Mouse (Mus musculus): Measurements from ENCODE around the gene Bckdha. TPM values are rescaled to one million over a fixed set of nuclear protein-coding genes. Genes with fewer than 3 reads are reported as not detected.

The Bckdha gene
- total and polyA plus RNA-seq, 3 experiments, result 6.0 to 44.1 (median 20.4) TPM

DNA sequence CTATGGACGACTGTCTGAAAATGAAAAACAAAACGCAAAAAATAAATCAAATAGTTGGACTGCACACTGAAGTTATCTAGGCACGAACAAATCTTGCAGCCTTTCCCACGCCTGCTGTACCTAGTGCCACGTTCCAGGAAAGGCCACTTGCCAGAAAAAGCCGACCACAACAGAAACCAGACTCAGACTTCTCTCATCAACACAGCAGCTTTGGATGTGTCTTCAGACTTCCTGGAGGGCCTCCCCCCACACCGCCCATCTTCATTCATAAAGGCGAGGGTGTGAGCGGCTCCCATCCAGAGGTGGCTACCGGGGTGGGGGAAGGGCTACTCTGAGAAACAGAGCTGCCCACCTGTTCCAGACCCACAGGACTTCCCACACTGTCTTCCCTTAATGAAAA, 14.6 kb downstream of the Bckdha start:
- Histone ChIP-seq H3K4me1 (ENCODE audit: insufficient read depth, low read depth, low read length) (peaks cover 17% of the 10 kb centered on the region), H3K9me3 (replicated peaks) (peaks cover 8% of the 10 kb centered on the region), H3K36me3 (replicated peaks) (peaks cover 46% of the 10 kb centered on the region), H3K27me3 (ENCODE audit: insufficient read depth, low read length) (no peaks in the 10 kb centered on the region), H3K4me3 (ENCODE audit: low read depth, low read length) (no peak overlapping the region)
- no peak for DNase-seq (ENCODE audit: low spot score)
- TF ChIP-seq CTCF (IDR thresholded peaks at IDR 0.05; ENCODE audit: low read depth, low read length) (no peak), GATA2 (IDR thresholded peaks at IDR 0.05; ENCODE audit: borderline replicate concordance, low read depth, low read length) (no peak), POLR2AphosphoS5 (IDR thresholded peaks at IDR 0.05; ENCODE audit: insufficient replicate concordance, low read depth, low read length) (no peak), TAL1 (conservative IDR thresholded peaks at IDR 0.05; ENCODE audit: low read depth, low read length) (no peak), GATA1 (IDR thresholded peaks at IDR 0.05; ENCODE audit: borderline replicate concordance, low read length) (no peak)
- no peak for ATAC-seq (ENCODE audit: extremely low read depth, insufficient number of reproducible peaks, low FRiP score, poor library complexity, severe bottlenecking)

DNA sequence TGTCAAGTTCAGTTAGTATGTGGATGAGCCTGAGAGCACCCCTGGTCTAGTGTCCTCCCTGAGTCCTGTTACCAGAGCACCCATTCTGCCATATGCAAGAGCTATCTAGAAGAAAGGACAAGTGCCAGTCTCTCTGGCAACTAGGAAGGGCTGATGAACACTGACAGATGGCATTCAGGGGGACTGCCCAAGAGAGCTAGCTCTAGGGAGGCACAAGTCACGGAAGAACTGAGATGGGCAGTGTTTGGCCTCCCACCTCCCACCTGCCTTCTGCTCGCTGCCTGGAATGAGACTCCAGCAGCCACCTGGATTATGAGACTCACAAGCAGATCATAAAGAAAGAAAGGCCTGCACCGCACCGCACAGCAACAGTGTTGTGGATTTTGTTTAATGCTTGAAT, 19.0 kb downstream of the Bckdha start:
- H3K4me1 ChIP-seq (ENCODE audit: insufficient read depth, low read depth, low read length), result peaks cover 13% of the 10 kb centered on the region
- no peak overlapping the region for H3K4me3 ChIP-seq (ENCODE audit: low read depth, low read length)
- H3K9me3 ChIP-seq (replicated peaks), result peaks cover 8% of the 10 kb centered on the region
- peaks cover 63% of the 10 kb centered on the region for H3K36me3 ChIP-seq (replicated peaks)
- H3K27me3 ChIP-seq (ENCODE audit: insufficient read depth, low read length), result peaks cover 2% of the 10 kb centered on the region; the same call in 1 of the 2 replicates
- no peak for ATAC-seq (ENCODE audit: extremely low read depth, insufficient number of reproducible peaks, low FRiP score, poor library complexity, severe bottlenecking)
- no peak for DNase-seq (ENCODE audit: low spot score)
- TF ChIP-seq POLR2AphosphoS5 (IDR thresholded peaks at IDR 0.05; ENCODE audit: insufficient replicate concordance, low read depth, low read length) (no peak), CTCF (IDR thresholded peaks at IDR 0.05; ENCODE audit: low read depth, low read length) (no peak), GATA1 (IDR thresholded peaks at IDR 0.05; ENCODE audit: borderline replicate concordance, low read length) (no peak), TAL1 (conservative IDR thresholded peaks at IDR 0.05; ENCODE audit: low read depth, low read length) (no peak), GATA2 (IDR thresholded peaks at IDR 0.05; ENCODE audit: borderline replicate concordance, low read depth, low read length) (no peak)

GRCm38 (mm10) chr7:25637099-25637498, 21.7 kb downstream of the Bckdha start:
- peaks cover 2% of the 10 kb centered on the region; the same call in 1 of the 2 replicates for H3K27me3 ChIP-seq (ENCODE audit: insufficient read depth, low read length)
- H3K36me3 ChIP-seq (replicated peaks), result peaks cover 71% of the 10 kb centered on the region
- no peak for ATAC-seq (ENCODE audit: extremely low read depth, insufficient number of reproducible peaks, low FRiP score, poor library complexity, severe bottlenecking)
- no peak for DNase-seq (ENCODE audit: low spot score)
- H3K9me3 ChIP-seq (replicated peaks), result no peaks in the 10 kb centered on the region
- no peak for TF ChIP-seq CTCF (IDR thresholded peaks at IDR 0.05; ENCODE audit: low read depth, low read length)
- TF ChIP-seq GATA2 (IDR thresholded peaks at IDR 0.05; ENCODE audit: borderline replicate concordance, low read depth, low read length), result no peak
- TF ChIP-seq POLR2AphosphoS5 (IDR thresholded peaks at IDR 0.05; ENCODE audit: insufficient replicate concordance, low read depth, low read length), result no peak
- TF ChIP-seq TAL1 (conservative IDR thresholded peaks at IDR 0.05; ENCODE audit: low read depth, low read length), result no peak
- no peak for TF ChIP-seq GATA1 (IDR thresholded peaks at IDR 0.05; ENCODE audit: borderline replicate concordance, low read length)
- H3K4me1 ChIP-seq (ENCODE audit: insufficient read depth, low read depth, low read length), result no peaks in the 10 kb centered on the region; the same call in 1 of the 2 replicates
- H3K4me3 ChIP-seq (ENCODE audit: low read depth, low read length), result no peak overlapping the region

DNA sequence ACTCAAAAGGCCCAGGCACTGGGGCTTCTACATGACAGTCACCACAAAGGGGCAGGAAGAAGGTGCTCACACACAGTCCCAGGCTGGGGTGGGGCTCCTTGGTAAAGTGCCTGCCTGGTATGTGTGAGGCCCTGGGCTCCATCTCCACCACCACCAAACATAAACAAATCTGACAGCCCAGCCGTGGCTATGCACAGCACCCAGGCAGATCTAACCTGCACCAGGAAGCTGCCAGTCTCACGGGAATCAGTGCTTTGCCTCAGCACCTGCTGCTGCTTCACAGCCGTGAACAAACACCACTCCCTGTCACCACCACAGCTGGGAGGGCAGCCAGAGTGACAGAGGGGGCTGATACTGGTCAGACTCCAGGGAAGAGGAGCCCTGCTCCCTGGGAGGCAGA, 22.4 kb downstream of the Bckdha start:
- no peaks in the 10 kb centered on the region for H3K9me3 ChIP-seq (replicated peaks)
- H3K36me3 ChIP-seq (replicated peaks), result peaks cover 74% of the 10 kb centered on the region
- no peaks in the 10 kb centered on the region; the same call in 1 of the 2 replicates for H3K4me1 ChIP-seq (ENCODE audit: insufficient read depth, low read depth, low read length)
- DNase-seq (ENCODE audit: low spot score) (no peak), ATAC-seq (ENCODE audit: extremely low read depth, insufficient number of reproducible peaks, low FRiP score, poor library complexity, severe bottlenecking) (no peak)
- TF ChIP-seq CTCF (IDR thresholded peaks at IDR 0.05; ENCODE audit: low read depth, low read length) (no peak), GATA1 (IDR thresholded peaks at IDR 0.05; ENCODE audit: borderline replicate concordance, low read length) (no peak), TAL1 (conservative IDR thresholded peaks at IDR 0.05; ENCODE audit: low read depth, low read length) (no peak), GATA2 (IDR thresholded peaks at IDR 0.05; ENCODE audit: borderline replicate concordance, low read depth, low read length) (no peak)
- H3K27me3 ChIP-seq (ENCODE audit: insufficient read depth, low read length), result peaks cover 2% of the 10 kb centered on the region; the same call in 1 of the 2 replicates
- no peak overlapping the region for H3K4me3 ChIP-seq (ENCODE audit: low read depth, low read length)

- Histone ChIP-seq H3K9me3 (replicated peaks) (no peaks in the 10 kb centered on the region), H3K4me1 (ENCODE audit: insufficient read depth, low read depth, low read length) (peaks cover 12% of the 10 kb centered on the region), H3K4me3 (ENCODE audit: low read depth, low read length) (no peak overlapping the region), H3K27me3 (ENCODE audit: insufficient read depth, low read length) (peaks cover 2% of the 10 kb centered on the region; the same call in 1 of the 2 replicates), H3K36me3 (replicated peaks) (peaks cover 77% of the 10 kb centered on the region)
- TF ChIP-seq GATA2 (IDR thresholded peaks at IDR 0.05; ENCODE audit: borderline replicate concordance, low read depth, low read length) (no peak), POLR2AphosphoS5 (IDR thresholded peaks at IDR 0.05; ENCODE audit: insufficient replicate concordance, low read depth, low read length) (no peak), GATA1 (IDR thresholded peaks at IDR 0.05; ENCODE audit: borderline replicate concordance, low read length) (no peak), CTCF (IDR thresholded peaks at IDR 0.05; ENCODE audit: low read depth, low read length) (no peak)
- DNase-seq (ENCODE audit: low spot score), result no peak
- no peak for ATAC-seq (ENCODE audit: extremely low read depth, insufficient number of reproducible peaks, low FRiP score, poor library complexity, severe bottlenecking)
Measured at GRCm38 (mm10) chr7:25632679-25633078, 26.1 kb downstream of the Bckdha start.

DNA sequence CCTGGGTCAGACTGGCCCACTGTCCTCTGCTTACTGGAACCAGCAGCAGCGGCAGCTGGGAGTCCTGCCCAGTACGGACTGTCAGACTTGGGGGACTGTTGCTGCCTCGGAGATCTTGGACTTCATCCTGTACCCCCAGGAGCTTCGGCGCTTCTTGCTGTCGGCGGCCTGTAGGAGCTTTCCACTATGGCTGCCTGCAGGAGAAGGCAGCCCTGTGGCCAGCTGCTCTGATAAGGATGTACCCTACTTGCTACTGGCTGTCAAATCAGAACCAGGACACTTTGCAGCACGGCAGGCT, 30.5 kb downstream of the Bckdha start:
- Histone ChIP-seq H3K36me3 (replicated peaks) (peaks cover 78% of the 10 kb centered on the region), H3K4me3 (ENCODE audit: low read depth, low read length) (peak overlapping the region; percentile 70; the same call in 1 of the 2 replicates), H3K4me1 (ENCODE audit: insufficient read depth, low read depth, low read length) (peaks cover 42% of the 10 kb centered on the region), H3K27me3 (ENCODE audit: insufficient read depth, low read length) (no peaks in the 10 kb centered on the region), H3K9me3 (replicated peaks) (no peaks in the 10 kb centered on the region)
- no peak for DNase-seq (ENCODE audit: low spot score)
- no peak for ATAC-seq (ENCODE audit: extremely low read depth, insufficient number of reproducible peaks, low FRiP score, poor library complexity, severe bottlenecking)
- TF ChIP-seq CTCF (IDR thresholded peaks at IDR 0.05; ENCODE audit: low read depth, low read length), result no peak
- no peak for TF ChIP-seq POLR2AphosphoS5 (IDR thresholded peaks at IDR 0.05; ENCODE audit: insufficient replicate concordance, low read depth, low read length)
- TF ChIP-seq TAL1 (conservative IDR thresholded peaks at IDR 0.05; ENCODE audit: low read depth, low read length), result no peak
- no peak for TF ChIP-seq GATA2 (IDR thresholded peaks at IDR 0.05; ENCODE audit: borderline replicate concordance, low read depth, low read length)
- TF ChIP-seq GATA1 (IDR thresholded peaks at IDR 0.05; ENCODE audit: borderline replicate concordance, low read length), result no peak

Measured in G1E (cell line).